Mouse (Mus musculus): ENCODE results near the gene Ctnna3.

DNA sequence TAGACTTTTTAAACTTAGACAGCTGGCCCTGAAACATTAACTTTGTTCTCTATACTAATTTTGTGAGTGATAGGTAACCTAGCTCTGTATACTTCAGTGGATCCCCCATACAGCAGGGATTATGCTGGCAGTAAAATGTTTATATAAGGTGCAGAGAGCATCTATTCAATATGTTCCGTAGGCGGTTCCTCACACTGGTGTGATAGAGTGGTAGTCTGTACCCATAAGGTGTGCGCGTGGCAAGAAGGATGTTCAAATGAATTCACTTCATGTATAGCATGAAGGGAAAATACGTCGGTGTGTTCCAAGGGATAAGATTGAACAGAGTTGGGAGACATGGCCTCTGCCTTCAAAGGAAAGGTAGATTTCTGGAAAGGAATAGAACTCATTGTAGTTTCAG lies 794.5 kb downstream of the Ctnna3 start:
- TF ChIP-seq CTCF (IDR thresholded peaks at IDR 0.05; ENCODE audit: low read depth) = no peak
- no peak for TF ChIP-seq EP300 (IDR thresholded peaks at IDR 0.05; ENCODE audit: low read depth)

All from liver, postnatal 0 days (tissue).